Comparison of ENCODE assay signal across 10 mouse cellular contexts in the genomic region with DNA sequence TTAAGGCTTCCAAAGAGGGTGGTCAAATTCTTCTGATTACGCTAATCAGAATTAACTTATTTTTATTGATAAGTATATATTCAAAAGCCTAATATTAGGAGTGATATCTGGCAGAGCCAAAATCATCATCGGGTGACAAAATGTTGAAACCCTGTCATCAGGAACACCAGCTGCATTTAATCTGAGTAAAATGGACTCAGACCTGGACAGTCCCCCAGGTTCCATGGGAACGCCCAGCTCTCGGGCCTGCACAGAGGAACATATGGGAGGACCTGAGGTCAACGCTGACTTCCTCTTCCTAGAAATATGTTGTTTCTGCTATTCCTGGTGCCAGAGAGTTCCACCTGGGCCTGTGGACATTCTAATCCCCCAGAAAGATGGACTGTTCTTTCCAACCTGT.
"Had no signal": no experiment of that assay in that cellular context is flagged by ENCODE, and none has a peak within 500 bp of the region (broad histone marks: within the 10 kb centered on the region; RNA-seq: fewer than 3 reads in every experiment).

No protein-coding gene starts in this region.

- H3K27ac ChIP-seq: kidney, embryonic 15.5 days; left cerebral cortex, adult 2 months; liver, embryonic 13.5 days had no signal

- H3K9me3 ChIP-seq: kidney, embryonic 15.5 days; liver, embryonic 13.5 days had no signal

- DNase-seq: kidney, adult 8-10 months; kidney, postnatal 36 days; layer of hippocampus, postnatal 36 days; liver, embryonic 13.5 days; lung, postnatal 14 days; midbrain, embryonic 14.5 days; thymus, postnatal 25 days had no signal

- H3K4me2 ChIP-seq: kidney, embryonic 15.5 days; liver, embryonic 13.5 days; midbrain, embryonic 11.5 days had no signal

- H3K36me3 ChIP-seq: kidney, embryonic 15.5 days; liver, embryonic 13.5 days had no signal

- H3K4me3 ChIP-seq: kidney, embryonic 15.5 days; left cerebral cortex, adult 2 months; liver, embryonic 13.5 days had no signal

- H3K9ac ChIP-seq: kidney, embryonic 15.5 days; liver, embryonic 13.5 days had no signal

- H3K27me3 ChIP-seq: liver, embryonic 13.5 days had no signal

- H3K4me1 ChIP-seq: liver, embryonic 13.5 days had no signal
